ENCODE assay signal across 9 mouse cellular contexts in the genomic region with DNA sequence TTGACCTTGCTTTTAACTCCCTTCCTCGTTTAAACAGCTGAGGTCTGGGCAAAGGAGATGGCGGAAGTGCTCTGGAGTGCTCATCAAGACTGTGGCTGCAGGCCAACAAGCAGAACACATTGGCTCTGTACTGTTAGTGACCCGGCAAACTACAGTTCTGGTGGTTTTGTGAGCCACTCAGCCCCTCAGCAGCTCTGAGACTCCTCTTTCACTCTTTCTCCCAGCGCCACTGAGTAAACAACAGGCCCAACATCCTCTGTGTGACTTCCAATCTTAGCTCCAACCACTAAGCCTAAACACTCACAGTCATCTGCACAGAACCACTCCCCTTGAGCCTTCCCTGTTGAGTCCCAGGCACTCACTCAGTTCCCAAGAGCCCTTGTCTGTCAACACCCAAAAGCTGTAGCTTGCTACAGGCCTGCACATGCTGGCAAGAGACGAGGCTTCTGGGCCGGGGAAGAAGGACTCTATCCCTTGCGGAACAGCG. TPM values are rescaled to one million over a fixed set of nuclear protein-coding genes. Genes with fewer than 3 reads are reported as not detected.
DNase-seq lines count a peak whose midpoint lies in the region; ATAC-seq and TF ChIP-seq lines count a peak whose summit lies in the region.
"Had no signal": no experiment of that assay in that cellular context is flagged by ENCODE, and none has a peak within 500 bp of the region (broad histone marks: within the 10 kb centered on the region; RNA-seq: fewer than 3 reads in every experiment).

No protein-coding gene starts in this region.

- no peaks in the 10 kb centered on the region for H3K27me3 ChIP-seq in forebrain, embryonic 14.5 days (replicated peaks; ENCODE audit: control insufficient read depth, insufficient read depth, low read length)
- H3K27me3 ChIP-seq in forebrain, embryonic 15.5 days: no peaks in the 10 kb centered on the region
- H3K27me3 ChIP-seq in heart, embryonic 11.5 days (ENCODE audit: control insufficient read depth, insufficient read depth, low read length): no peaks in the 10 kb centered on the region
- H3K27me3 ChIP-seq: midbrain, embryonic 12.5 days had no signal

- H3K36me3 ChIP-seq in forebrain, embryonic 14.5 days (ENCODE audit: control insufficient read depth, insufficient read depth, low read length): no peaks in the 10 kb centered on the region
- H3K36me3 ChIP-seq in forebrain, embryonic 15.5 days: no peaks in the 10 kb centered on the region
- no peaks in the 10 kb centered on the region for H3K36me3 ChIP-seq in heart, embryonic 11.5 days (ENCODE audit: control insufficient read depth, insufficient read depth, low read length)
- H3K36me3 ChIP-seq: midbrain, embryonic 12.5 days had no signal

- H3K4me3 ChIP-seq in forebrain, embryonic 14.5 days (ENCODE audit: low read depth, low read length): no peak overlapping the region
- no peak overlapping the region for H3K4me3 ChIP-seq in forebrain, embryonic 15.5 days
- H3K4me3 ChIP-seq in heart, embryonic 11.5 days (ENCODE audit: low read depth, low read length): no peak overlapping the region
- no peak overlapping the region for H3K4me3 ChIP-seq in left cerebral cortex, adult 2 months
- H3K4me3 ChIP-seq: midbrain, embryonic 12.5 days had no signal

- H3K27ac ChIP-seq in forebrain, embryonic 14.5 days (ENCODE audit: low read depth, low read length): no peak overlapping the region
- no peak overlapping the region for H3K27ac ChIP-seq in forebrain, embryonic 15.5 days (replicated peaks)
- H3K27ac ChIP-seq in heart, embryonic 11.5 days (ENCODE audit: low read depth, low read length): peak overlapping the region; percentile 54; the same call in 1 of the 2 replicates
- no peak overlapping the region for H3K27ac ChIP-seq in left cerebral cortex, adult 2 months
- H3K27ac ChIP-seq: midbrain, embryonic 12.5 days had no signal

- peak; percentile 45 for DNase-seq in forebrain, embryonic 14.5 days (ENCODE audit: low spot score)
- DNase-seq in adrenal gland, postnatal 36 days: peak; percentile 29 to 60
- DNase-seq in kidney, adult 8-10 months: peak; percentile 39 to 55
- peak; percentile 87 for DNase-seq in lung, postnatal 36 days
- DNase-seq in left cerebral cortex, adult 2 months (ENCODE audit: extremely low spot score in 1 of 2, low spot score in 2 of 2): no peak

- no peak overlapping the region for H3K4me2 ChIP-seq in forebrain, embryonic 14.5 days (ENCODE audit: low read length)
- no peak overlapping the region for H3K4me2 ChIP-seq in forebrain, embryonic 15.5 days (replicated peaks)
- H3K4me2 ChIP-seq in heart, embryonic 11.5 days: no peak overlapping the region
- H3K4me2 ChIP-seq: midbrain, embryonic 12.5 days had no signal

- no peak for ATAC-seq in forebrain, embryonic 14.5 days
- no peak for ATAC-seq in forebrain, embryonic 15.5 days (replicated peaks)
- ATAC-seq in heart, embryonic 11.5 days (replicated peaks; ENCODE audit: insufficient number of reproducible peaks, low FRiP score, low TSS enrichment): peak; percentile 35; the same call in 1 of the 2 replicates
- ATAC-seq in megakaryocyte-erythroid progenitor cell, adult 5-6 weeks (replicated peaks; ENCODE audit: low FRiP score, low TSS enrichment, poor library complexity, severe bottlenecking): no peak

- no peak overlapping the region for H3K9ac ChIP-seq in forebrain, embryonic 14.5 days (ENCODE audit: low read length)
- no peak overlapping the region for H3K9ac ChIP-seq in forebrain, embryonic 15.5 days (replicated peaks)
- no peak overlapping the region for H3K9ac ChIP-seq in heart, embryonic 11.5 days (ENCODE audit: low read depth, low read length)
- H3K9ac ChIP-seq: midbrain, embryonic 12.5 days had no signal

- 59% methylated on average over 8 of the region's 8 CpGs for WGBS in forebrain, embryonic 14.5 days
- WGBS in forebrain, embryonic 15.5 days: 54% methylated on average over 8 of the region's 8 CpGs
- 26% methylated on average over 8 of the region's 8 CpGs for WGBS in heart, embryonic 11.5 days (ENCODE audit: insufficient replicate concordance)

- intact Hi-C loops in left cerebral cortex, adult 2 months (cut with DNase I): no loop called here

- TF ChIP-seq CTCF in left cerebral cortex, adult 2 months (IDR thresholded peaks at IDR 0.05): no peak

- H3K4me1 ChIP-seq in forebrain, embryonic 14.5 days (ENCODE audit: control insufficient read depth, insufficient read depth, low read length): 0 out of 2 replicates have a peak, but pooled peaks cover 4% of the 10 kb centered on the region
- H3K4me1 ChIP-seq in forebrain, embryonic 15.5 days: peaks cover under 1% of the 10 kb centered on the region; the same call in 1 of the 2 replicates
- H3K4me1 ChIP-seq in heart, embryonic 11.5 days (ENCODE audit: control insufficient read depth, insufficient read depth, low read length): peaks cover 4% of the 10 kb centered on the region; the same call in 1 of the 2 replicates
- H3K4me1 ChIP-seq: midbrain, embryonic 12.5 days had no signal

- no peaks in the 10 kb centered on the region for H3K9me3 ChIP-seq in forebrain, embryonic 14.5 days (replicated peaks; ENCODE audit: control insufficient read depth, low read length)
- H3K9me3 ChIP-seq in forebrain, embryonic 15.5 days: no peaks in the 10 kb centered on the region
- H3K9me3 ChIP-seq in heart, embryonic 11.5 days (replicated peaks; ENCODE audit: control insufficient read depth, low read length): no peaks in the 10 kb centered on the region
- H3K9me3 ChIP-seq: midbrain, embryonic 12.5 days had no signal

RNA-seq across cellular contexts. Expression of a gene that starts 37.4 kb away (rescaled TPM):
- 4.8 and 5.6 TPM in 2 replicates for polyA plus RNA-seq in forebrain, embryonic 14.5 days (2014; fragmentation: Nextera tagmentation; extraction: Ambion mirVana)
- polyA plus RNA-seq in forebrain, embryonic 15.5 days (2015; fragmentation: Nextera tagmentation; extraction: Ambion mirVana): 4.4 and 5.1 TPM in 2 replicates
- 10 to 100 TPM; 18.7 to 42.8 TPM for total RNA-seq in adrenal gland, postnatal 36 days (2021)
- 10.8 and 12.3 TPM in 2 replicates for polyA plus RNA-seq in heart, embryonic 11.5 days (2014; fragmentation: Nextera tagmentation; extraction: Ambion mirVana)
- 10 to 100 TPM in 1 of 2 experiments, 1 to 10 TPM in 1; 9.6 to 10.5 TPM for total RNA-seq in left cerebral cortex, adult 2 months (2021)
- 7.4 and 8.7 TPM in 2 replicates for total RNA-seq in megakaryocyte-erythroid progenitor cell, adult 5-6 weeks (2014; fragmentation: Nextera tagmentation)
- 4.0 and 7.9 TPM in 2 replicates for total RNA-seq in megakaryocyte-erythroid progenitor cell, adult 5-6 weeks (2017)

Comparison
In these comparisons a context has a peak if more than half of its experiments do, and no peak if none do; other contexts are left out.
1. DNase-seq: peak in forebrain, embryonic 14.5 days (single experiment), adrenal gland, postnatal 36 days (2 of 2), kidney, adult 8-10 months (2 of 2) and lung, postnatal 36 days (single experiment); none in left cerebral cortex, adult 2 months (0 of 2).